Mouse (Mus musculus) hindbrain, postnatal 0 days (tissue): ENCODE results near the gene Gm11938. TPM values are rescaled to one million over a fixed set of nuclear protein-coding genes. Genes with fewer than 3 reads are reported as not detected.
"Not testable (repeated sequence)": the region's sequence is repeated elsewhere in the genome, so short reads cannot be mapped to it uniquely, and the experiment has no call there.

Experiments
- ATAC-seq: fragments of 200-750 bp; cut with Nextera tagmentation; 2 replicates; pipeline ENCODE4 v1.8.0; 2017; ENCODE audit warnings: mild to moderate bottlenecking, moderate TSS enrichment, moderate library complexity
- DNase-seq: peaks from one replicate; pipeline ENCODE4 v3.0.0-alpha.2; 2015; ENCODE audit warnings: low spot score
- H3K27ac ChIP-seq: fragments of 300-500 bp; sonication (generic); 2 replicates; pipeline ENCODE4 v1.5.1; 2014; ENCODE audit warnings: mild to moderate bottlenecking
- H3K27me3 ChIP-seq: fragments of 300-500 bp; sonication (generic); 2 replicates; pipeline ENCODE4 v1.6.1; 2014; ENCODE audit warnings: low read length, mixed read lengths; ENCODE audit not compliant: insufficient read depth
- H3K36me3 ChIP-seq: fragments of 300-500 bp; sonication (generic); 2 replicates; pipeline ENCODE4 v1.6.1; 2014; ENCODE audit warnings: low read length, mixed read lengths; ENCODE audit not compliant: insufficient read depth
- H3K4me1 ChIP-seq: fragments of 300-500 bp; sonication (generic); 2 replicates; pipeline ENCODE4 v1.6.1; 2014; ENCODE audit warnings: antibody characterized with exemption, low read length, mixed read lengths; ENCODE audit not compliant: insufficient read depth
- H3K4me2 ChIP-seq: fragments of 300-500 bp; sonication (generic); 2 replicates; pipeline ENCODE4 v1.6.1; 2014; ENCODE audit warnings: low read depth, mild to moderate bottlenecking, low read length, moderate library complexity, mixed read lengths
- H3K4me3 ChIP-seq: fragments of 300-500 bp; sonication (generic); 2 replicates; pipeline ENCODE4 v1.5.1; 2014; ENCODE audit warnings: low read length
- H3K9ac ChIP-seq: fragments of 300-500 bp; sonication (generic); replicated peaks from 2 replicates; pipeline ENCODE4 v1.6.1; 2014; ENCODE audit warnings: mild to moderate bottlenecking, low read length, moderate library complexity, mixed read lengths
- H3K9me3 ChIP-seq: fragments of 300-500 bp; sonication (generic); 2 replicates; pipeline ENCODE4 v1.6.1; 2016; ENCODE audit warnings: low read length, mixed read lengths
- CTCF ChIP-seq: IDR thresholded peaks from 2 replicates; pipeline ENCODE4 v1.5.1; 2016; ENCODE audit warnings: antibody characterized with exemption, control low read depth, low read depth
- WGBS: fragments of 180-500 bp; shearing (Covaris S2); extraction: QIAGEN DNeasy Blood & Tissue Kit; methylation state at CpG from one replicate; pipeline ENCODE4 v1.1.7; 2014; 5-methylcytosine and 5-hydroxymethylcytosine counted together
- polyA plus RNA-seq: library from polyadenylated mRNA; unstranded; fragments of >200 nt; fragmentation: Nextera tagmentation; extraction: Ambion mirVana; gene quantifications from 2 replicates; pipeline ENCODE4 v1.2.1, GENCODE M21; 2015
- total RNA-seq: library from RNA; depleted of rRNA; stranded (reverse); fragments of >200 nt; gene quantifications from 2 replicates; pipeline ENCODE4 v1.2.3, GENCODE M21; 2014; rRNA removed

The Gm11938 gene
- total RNA-seq (not detected in 2 replicates), polyA plus RNA-seq (not detected in 2 replicates)

- H3K9ac ChIP-seq, DNase-seq, H3K4me3 ChIP-seq, H3K9me3 ChIP-seq, ATAC-seq, H3K36me3 ChIP-seq, H3K4me1 ChIP-seq, H3K27ac ChIP-seq, H3K27me3 ChIP-seq, H3K4me2 ChIP-seq: not testable (repeated sequence)
- 76% methylated on average over 1 of the region's 1 CpGs for WGBS
Measured at GRCm38 (mm10) chr11:99603208-99603607, at the start of gene Gm11938. Gene Gm11938 (minus strand): TSS chr11:99603308.

- Histone ChIP-seq H3K27ac (no peak within 1 kb of the TSS), H3K4me2 (no peak within 1 kb of the TSS), H3K9ac (no peak within 1 kb of the TSS), H3K36me3 (no peaks in the 10 kb centered on the region), H3K27me3 (no peaks in the 10 kb centered on the region), H3K9me3 (no peaks in the 10 kb centered on the region), H3K4me3 (no peak within 1 kb of the TSS), H3K4me1 (no peaks in the 10 kb centered on the region)
- no peak for TF ChIP-seq CTCF
- WGBS, result 82% methylated on average over 2 of the region's 2 CpGs
- DNase-seq (no peak), ATAC-seq (no peak)
Measured at GRCm38 (mm10) chr11:99650136-99650535, 47.0 kb upstream of the Gm11938 start, which contains the start of gene Gm11555. Gene Gm11555 (minus strand): TSS chr11:99650236.

- DNase-seq (no peak), ATAC-seq (no peak)
- no peaks in the 10 kb centered on the region for H3K27me3 ChIP-seq
- H3K36me3 ChIP-seq, result no peaks in the 10 kb centered on the region
- no peaks in the 10 kb centered on the region for H3K4me1 ChIP-seq
- no peak for TF ChIP-seq CTCF
- no peak overlapping the region for H3K4me3 ChIP-seq
- H3K9me3 ChIP-seq, result no peaks in the 10 kb centered on the region
- no peak overlapping the region for H3K27ac ChIP-seq
- 84% methylated on average over 15 of the region's 15 CpGs for WGBS
- no peak overlapping the region for H3K4me2 ChIP-seq
- no peak overlapping the region for H3K9ac ChIP-seq
Measured at GRCm38 (mm10) chr11:99646444-99646843, 43.3 kb upstream of the Gm11938 start.

GRCm38 (mm10) chr11:99644351-99644750 lies 41.2 kb upstream of the Gm11938 start:
- WGBS, result 62% methylated on average over 3 of the region's 3 CpGs
- TF ChIP-seq CTCF, result no peak
- DNase-seq (peak; percentile 7), ATAC-seq (no peak)
- H3K4me3 ChIP-seq, result no peak overlapping the region
- no peak overlapping the region for H3K4me2 ChIP-seq
- H3K4me1 ChIP-seq, result no peaks in the 10 kb centered on the region
- H3K27me3 ChIP-seq, result no peaks in the 10 kb centered on the region
- H3K9me3 ChIP-seq, result no peaks in the 10 kb centered on the region
- no peaks in the 10 kb centered on the region for H3K36me3 ChIP-seq
- H3K27ac ChIP-seq, result no peak overlapping the region
- no peak overlapping the region for H3K9ac ChIP-seq

GRCm38 (mm10) chr11:99643635-99644139 lies 40.6 kb upstream of the Gm11938 start, which contains the start of gene Krtap4-7:
Gene Krtap4-7 (minus strand): TSS chr11:99644089.
- WGBS, result 80% methylated on average over 9 of the region's 9 CpGs
- not testable (repeated sequence) for H3K4me1 ChIP-seq, H3K27me3 ChIP-seq, H3K4me3 ChIP-seq, DNase-seq, H3K4me2 ChIP-seq, H3K9me3 ChIP-seq, H3K9ac ChIP-seq, H3K36me3 ChIP-seq, H3K27ac ChIP-seq, ATAC-seq

DNA sequence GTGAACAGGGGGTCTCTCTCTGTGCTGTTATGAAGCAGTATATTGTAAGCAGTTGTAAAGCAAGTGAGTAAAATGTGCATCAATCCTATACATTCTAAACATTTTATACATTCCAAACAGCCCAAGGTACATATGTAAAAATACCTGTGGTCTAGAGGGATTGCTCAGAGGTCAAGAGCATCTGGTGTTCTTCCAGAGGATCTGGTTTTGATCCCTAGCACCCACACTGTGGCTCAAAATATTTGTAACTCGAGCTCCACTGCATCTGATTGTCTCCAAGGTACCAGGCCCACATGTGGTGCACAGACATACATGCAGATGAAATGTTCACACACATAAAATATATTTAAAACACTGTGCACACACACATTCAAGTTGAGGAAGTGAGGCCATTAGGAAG lies 37.8 kb upstream of the Gm11938 start:
- no peaks in the 10 kb centered on the region for H3K4me1 ChIP-seq
- 28% methylated on average over 1 of the region's 1 CpGs for WGBS
- no peaks in the 10 kb centered on the region for H3K9me3 ChIP-seq
- H3K27ac ChIP-seq, result no peak overlapping the region
- H3K4me3 ChIP-seq, result no peak overlapping the region
- no peaks in the 10 kb centered on the region for H3K27me3 ChIP-seq
- no peaks in the 10 kb centered on the region for H3K36me3 ChIP-seq
- ATAC-seq, result no peak
- no peak overlapping the region for H3K9ac ChIP-seq
- no peak for TF ChIP-seq CTCF
- no peak for DNase-seq
- no peak overlapping the region for H3K4me2 ChIP-seq

- no peak for TF ChIP-seq CTCF
- Histone ChIP-seq H3K27ac (no peak overlapping the region), H3K4me3 (no peak overlapping the region), H3K9me3 (no peaks in the 10 kb centered on the region), H3K4me1 (no peaks in the 10 kb centered on the region), H3K4me2 (no peak overlapping the region), H3K27me3 (no peaks in the 10 kb centered on the region), H3K9ac (no peak overlapping the region), H3K36me3 (no peaks in the 10 kb centered on the region)
- DNase-seq (peak; percentile 10), ATAC-seq (no peak)
- 75% methylated on average over 1 of the region's 1 CpGs for WGBS
Measured at GRCm38 (mm10) chr11:99637086-99637485, 34.0 kb upstream of the Gm11938 start.
